Mouse (Mus musculus) CD4-positive, CD25-positive, alpha-beta regulatory T cell (primary cell): ENCODE results near the gene Ncapd3. TPM values are rescaled to one million over a fixed set of nuclear protein-coding genes. Genes with fewer than 3 reads are reported as not detected.

ENCODE experiments used
- polyA plus RNA-seq: library from polyadenylated mRNA; unstranded; fragments of 100-300 nt; shearing (Covaris generic); gene quantifications from one replicate; pipeline ENCODE4 v1.2.1, GENCODE M21; 2017

The Ncapd3 gene
- polyA plus RNA-seq = 31.8 TPM

DNA sequence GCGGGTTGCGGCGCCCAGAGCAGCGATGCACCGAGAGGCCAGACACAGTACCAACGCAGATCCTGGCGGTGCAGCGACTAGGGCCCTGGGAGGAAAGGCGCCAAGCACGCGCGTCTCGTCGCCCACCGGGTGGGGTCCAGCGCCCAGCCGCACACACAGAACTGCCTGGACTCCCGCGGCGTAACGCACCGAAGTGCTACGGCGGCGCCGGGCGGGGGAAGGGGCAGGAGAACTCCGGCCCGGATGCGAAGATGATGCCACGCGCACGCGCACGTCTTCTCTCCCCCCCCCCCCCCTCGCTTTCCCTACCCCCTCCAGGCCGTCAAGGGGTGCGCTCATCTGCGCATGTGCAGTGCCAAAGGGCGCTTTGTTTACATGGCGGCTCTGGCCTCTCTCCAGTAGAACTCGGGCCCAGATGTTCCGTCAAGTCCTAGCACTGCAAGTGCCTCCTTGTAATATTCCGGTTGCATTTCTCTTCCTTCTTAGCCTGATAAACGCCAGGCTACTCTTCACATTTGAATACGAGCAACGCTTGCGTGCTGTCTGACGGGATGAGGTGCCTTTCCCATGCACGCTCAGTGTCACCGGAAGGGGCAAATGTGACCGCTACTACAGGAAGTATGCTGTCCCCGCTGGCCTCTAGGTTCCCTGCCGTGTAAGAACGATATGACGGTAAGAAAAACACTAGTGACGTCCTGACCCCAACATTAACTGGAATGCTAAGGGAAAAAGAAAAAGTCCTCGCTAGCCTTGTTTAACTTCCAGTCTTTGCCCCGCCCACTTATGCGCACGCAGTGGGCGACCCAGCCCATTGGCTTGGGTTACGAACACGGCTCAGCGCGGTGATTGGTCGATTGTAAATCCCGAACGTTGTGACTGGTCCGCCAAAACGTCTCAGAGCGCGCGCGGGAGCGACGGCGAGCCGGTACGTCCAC is at the start of gene Ncapd3, which contains the start of gene Vps26b:
Ncapd3 (plus strand) TSS at position 348 of the 935 bp plus-strand sequence.
Vps26b (minus strand) TSS at position 238 of the 935 bp plus-strand sequence.

GRCm38 (mm10) chr9:26999461-27000395 is 30.2 kb upstream of the Ncapd3 start, which contains the start of the genes Acad8 and Thyn1:
TSS of gene Acad8 (minus strand) at chr9:26999566.
TSS of gene Thyn1 (plus strand) at chr9:26999710.

Other genes starting within 250 kb of the Ncapd3 start
- not detected for gene Glb1l2, start 223.7 kb upstream of the Ncapd3 start, polyA plus RNA-seq
- not detected for gene Glb1l3, start 169.3 kb upstream of the Ncapd3 start, polyA plus RNA-seq
- 0.11 TPM for gene Gm1110, start 107.1 kb upstream of the Ncapd3 start, polyA plus RNA-seq
- gene Acad8, start 30.6 kb upstream of the Ncapd3 start, polyA plus RNA-seq = 35.4 TPM
- 81.2 TPM for gene Thyn1, start 30.5 kb upstream of the Ncapd3 start, polyA plus RNA-seq
- gene Vps26b, start 110 bp upstream of the Ncapd3 start, polyA plus RNA-seq = 57.5 TPM
- gene Jam3, start 125.2 kb downstream of the Ncapd3 start, polyA plus RNA-seq = not detected